ENCODE assay signal across 16 mouse cellular contexts in the genomic region with DNA sequence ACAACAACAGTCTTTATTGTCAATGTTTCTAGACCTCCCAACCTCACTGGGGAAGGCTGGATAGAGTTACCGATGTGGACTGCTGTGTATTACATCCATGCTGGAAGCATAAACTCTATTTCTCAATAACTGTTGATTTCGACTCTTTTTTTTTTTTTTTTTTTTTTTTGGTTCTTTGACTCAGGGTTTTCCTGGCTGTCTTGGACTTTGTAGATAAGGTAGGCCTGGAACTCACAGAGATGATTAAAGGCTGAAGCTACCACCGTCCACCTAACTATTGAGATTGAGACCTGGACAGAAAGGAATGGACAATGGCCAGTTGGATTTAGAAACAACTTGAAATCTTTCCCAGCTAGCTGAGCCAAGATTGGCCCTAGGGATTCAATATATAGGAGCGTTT. TPM values are rescaled to one million over a fixed set of nuclear protein-coding genes. Genes with fewer than 3 reads are reported as not detected.
A peak's percentile ranks its signal among the peaks of the same experiment; 100 is the strongest.
DNase-seq lines count a peak whose midpoint lies in the region; ATAC-seq and TF ChIP-seq lines count a peak whose summit lies in the region.
"Had no signal": no experiment of that assay in that cellular context is flagged by ENCODE, and none has a peak within 500 bp of the region (broad histone marks: within the 10 kb centered on the region; RNA-seq: fewer than 3 reads in every experiment).

No protein-coding gene starts in this region.

- peaks cover 28% of the 10 kb centered on the region for H3K36me3 ChIP-seq in heart, embryonic 13.5 days
- peaks cover 24% of the 10 kb centered on the region for H3K36me3 ChIP-seq in heart, adult 2 months (ENCODE audit: control insufficient read depth, insufficient read depth, low read length)
- H3K36me3 ChIP-seq in midbrain, embryonic 14.5 days (ENCODE audit: control insufficient read depth, insufficient read depth, low read length): peaks cover 20% of the 10 kb centered on the region
- peaks cover 14% of the 10 kb centered on the region for H3K36me3 ChIP-seq in midbrain, embryonic 16.5 days (ENCODE audit: control insufficient read depth, insufficient read depth, low read length)
- H3K36me3 ChIP-seq in liver, postnatal 0 days (replicated peaks; ENCODE audit: insufficient read depth, low read length): peaks cover 26% of the 10 kb centered on the region

- H3K9me3 ChIP-seq in heart, embryonic 13.5 days: no peaks in the 10 kb centered on the region
- H3K9me3 ChIP-seq in midbrain, embryonic 14.5 days (ENCODE audit: control insufficient read depth, low read length): no peaks in the 10 kb centered on the region
- H3K9me3 ChIP-seq in midbrain, embryonic 16.5 days (replicated peaks; ENCODE audit: control insufficient read depth, low read length, poor library complexity, severe bottlenecking): no peaks in the 10 kb centered on the region
- H3K9me3 ChIP-seq in liver, postnatal 0 days (ENCODE audit: low read length): no peaks in the 10 kb centered on the region
- H3K9me3 ChIP-seq: megakaryocyte, embryonic 14.5 days had no signal

- TF ChIP-seq CTCF in heart, adult 2 months (IDR thresholded peaks at IDR 0.05): no peak
- no peak for TF ChIP-seq CTCF in liver, postnatal 0 days (IDR thresholded peaks at IDR 0.05; ENCODE audit: low read depth)

- H3K27ac ChIP-seq in heart, embryonic 13.5 days (replicated peaks): no peak overlapping the region
- H3K27ac ChIP-seq in heart, adult 2 months: no peak overlapping the region
- no peak overlapping the region for H3K27ac ChIP-seq in midbrain, embryonic 14.5 days (replicated peaks; ENCODE audit: low read depth, low read length)
- H3K27ac ChIP-seq in midbrain, embryonic 16.5 days (ENCODE audit: low read length): no peak overlapping the region
- peak overlapping the region; percentile 99 for H3K27ac ChIP-seq in liver, postnatal 0 days (ENCODE audit: low read depth)

- no peak for ATAC-seq in heart, embryonic 13.5 days (ENCODE audit: extremely low read depth, insufficient number of reproducible peaks, low FRiP score, low TSS enrichment)
- no peak for ATAC-seq in midbrain, embryonic 14.5 days (ENCODE audit: low FRiP score, low TSS enrichment)
- no peak for ATAC-seq in midbrain, embryonic 16.5 days
- no peak for ATAC-seq in liver, postnatal 0 days
- ATAC-seq: activated CD4-positive, CD25-positive, alpha-beta regulatory T cell, adult 4 months had no signal

- TF ChIP-seq EP300 in heart, adult 2 months (IDR thresholded peaks at IDR 0.05; ENCODE audit: insufficient read depth, low read depth, low read length): no peak
- peak; percentile 49; the same call in 1 of the 2 replicates for TF ChIP-seq EP300 in liver, postnatal 0 days (IDR thresholded peaks at IDR 0.05; ENCODE audit: low read depth)

- peaks cover 28% of the 10 kb centered on the region for H3K4me1 ChIP-seq in heart, embryonic 13.5 days
- H3K4me1 ChIP-seq in heart, adult 2 months (ENCODE audit: control insufficient read depth, insufficient read depth, low read length): peaks cover 6% of the 10 kb centered on the region
- peaks cover 4% of the 10 kb centered on the region for H3K4me1 ChIP-seq in midbrain, embryonic 14.5 days (ENCODE audit: control insufficient read depth, insufficient read depth, low read length)
- peaks cover 8% of the 10 kb centered on the region for H3K4me1 ChIP-seq in midbrain, embryonic 16.5 days (ENCODE audit: control insufficient read depth, insufficient read depth, low read length)
- peaks cover 31% of the 10 kb centered on the region for H3K4me1 ChIP-seq in liver, postnatal 0 days (ENCODE audit: insufficient read depth)

- H3K9ac ChIP-seq in heart, embryonic 13.5 days: no peak overlapping the region
- no peak overlapping the region for H3K9ac ChIP-seq in heart, adult 2 months (ENCODE audit: low read depth, low read length)
- no peak overlapping the region for H3K9ac ChIP-seq in midbrain, embryonic 14.5 days (replicated peaks; ENCODE audit: low read length)
- H3K9ac ChIP-seq in midbrain, embryonic 16.5 days (ENCODE audit: low read depth, low read length): no peak overlapping the region
- peak overlapping the region; percentile 100; the same call in 1 of the 2 replicates for H3K9ac ChIP-seq in liver, postnatal 0 days (replicated peaks)

- no peaks in the 10 kb centered on the region; the same call in 1 of the 2 replicates for H3K79me2 ChIP-seq in heart, adult 2 months (replicated peaks; ENCODE audit: control insufficient read depth, insufficient read depth, low read length)

- intact Hi-C loops in heart, adult 2 months (cut with DNase I): loop anchor here (5.0 kb wide), 1 partner anchor 157 kb away; no protein-coding TSS in a partner anchor

- WGBS in heart, embryonic 13.5 days: 84% methylated on average over 4 of the region's 4 CpGs
- 77% methylated on average over 4 of the region's 4 CpGs for WGBS in heart, adult 2 months
- 97% methylated on average over 4 of the region's 4 CpGs for WGBS in midbrain, embryonic 14.5 days
- 96% methylated on average over 4 of the region's 4 CpGs for WGBS in midbrain, embryonic 16.5 days
- 62% methylated on average over 4 of the region's 4 CpGs for WGBS in liver, postnatal 0 days (ENCODE audit: insufficient replicate concordance)

- no peak for DNase-seq in heart, adult 2 months
- DNase-seq in midbrain, embryonic 14.5 days: no peak
- peak; percentile 47 for DNase-seq in adipocyte (ENCODE audit: low spot score)
- no peak for DNase-seq in liver, postnatal 0 days
- no peak for DNase-seq in thymus, postnatal 0 days (ENCODE audit: low spot score)
- DNase-seq in spleen, postnatal 14 days (ENCODE audit: low spot score in 2 of 2): no peak
- DNase-seq: B cell, adult 2 months; cerebellum, adult 11 months; kidney, adult 8-10 months; lung, adult 2 months; right cerebral cortex, postnatal 4 days had no signal

- H3K4me3 ChIP-seq in heart, embryonic 13.5 days: 0 out of 2 replicates have a peak overlapping the region, but pooled peaks have one; percentile 98
- no peak overlapping the region for H3K4me3 ChIP-seq in heart, adult 2 months
- no peak overlapping the region for H3K4me3 ChIP-seq in midbrain, embryonic 14.5 days (replicated peaks; ENCODE audit: low read depth, low read length)
- H3K4me3 ChIP-seq in midbrain, embryonic 16.5 days (ENCODE audit: low read depth, low read length): no peak overlapping the region
- H3K4me3 ChIP-seq in liver, postnatal 0 days (ENCODE audit: low read depth, low read length): no peak overlapping the region; the same call in 1 of the 2 replicates

- peak overlapping the region; percentile 83 for H3K4me2 ChIP-seq in heart, embryonic 13.5 days
- peak overlapping the region; percentile 42; the same call in 1 of the 2 replicates for H3K4me2 ChIP-seq in midbrain, embryonic 14.5 days (ENCODE audit: low read length)
- H3K4me2 ChIP-seq in midbrain, embryonic 16.5 days (ENCODE audit: low read length): no peak overlapping the region
- peak overlapping the region; percentile 63; the same call in 1 of the 2 replicates for H3K4me2 ChIP-seq in liver, postnatal 0 days (ENCODE audit: low read depth, low read length)

- TF ChIP-seq POLR2A in heart, adult 2 months (IDR thresholded peaks at IDR 0.05; ENCODE audit: insufficient read depth, low read depth, low read length): no peak

- no peaks in the 10 kb centered on the region for H3K27me3 ChIP-seq in heart, embryonic 13.5 days (replicated peaks)
- H3K27me3 ChIP-seq in heart, adult 2 months (ENCODE audit: control insufficient read depth, insufficient read depth, low read length): no peaks in the 10 kb centered on the region
- no peaks in the 10 kb centered on the region for H3K27me3 ChIP-seq in midbrain, embryonic 14.5 days (ENCODE audit: control insufficient read depth, insufficient read depth, low read length)
- no peaks in the 10 kb centered on the region for H3K27me3 ChIP-seq in midbrain, embryonic 16.5 days (ENCODE audit: control insufficient read depth, insufficient read depth, low read depth, low read length)
- H3K27me3 ChIP-seq in liver, postnatal 0 days (ENCODE audit: insufficient read depth, low read length): no peaks in the 10 kb centered on the region
- H3K27me3 ChIP-seq: megakaryocyte, embryonic 14.5 days had no signal

RNA-seq across cellular contexts. Expression of gene Srsf5, which starts 1.1 kb away (rescaled TPM):
- polyA plus RNA-seq in heart, embryonic 13.5 days (2015; fragmentation: Nextera tagmentation; extraction: Ambion mirVana): 328 and 339 TPM in 2 replicates
- total RNA-seq in heart, adult 2 months (2021): 100 to 1,000 TPM; 115 to 126 TPM
- polyA plus RNA-seq in heart, adult 2 months (2012; rRNA removed): 217 and 259 TPM in 2 replicates
- polyA plus RNA-seq in midbrain, embryonic 14.5 days (2014; fragmentation: Nextera tagmentation; extraction: Ambion mirVana): 283 and 294 TPM in 2 replicates
- polyA plus RNA-seq in midbrain, embryonic 16.5 days (2015; fragmentation: Nextera tagmentation; extraction: Ambion mirVana): 426 and 452 TPM in 2 replicates
- 249 and 270 TPM in 2 replicates for polyA plus RNA-seq in liver, postnatal 0 days (2015; fragmentation: Nextera tagmentation; extraction: Ambion mirVana)
- polyA plus RNA-seq in thymus, postnatal 0 days (2015; fragmentation: Nextera tagmentation; extraction: Ambion mirVana): 655 and 689 TPM in 2 replicates

RNA-seq across cellular contexts. Expression of gene Slc10a1, which starts 24.3 kb away (rescaled TPM):
- 0.47 and 0.61 TPM in 2 replicates for polyA plus RNA-seq in heart, embryonic 13.5 days (2015; fragmentation: Nextera tagmentation; extraction: Ambion mirVana)
- not detected for total RNA-seq in heart, adult 2 months (2021)
- polyA plus RNA-seq in heart, adult 2 months (2012; rRNA removed): 0.61 TPM in 1 of 2 replicates, not detected in the other
- polyA plus RNA-seq in midbrain, embryonic 14.5 days (2014; fragmentation: Nextera tagmentation; extraction: Ambion mirVana): 0.49 and 0.50 TPM in 2 replicates
- 0.45 and 0.56 TPM in 2 replicates for polyA plus RNA-seq in midbrain, embryonic 16.5 days (2015; fragmentation: Nextera tagmentation; extraction: Ambion mirVana)
- polyA plus RNA-seq in liver, postnatal 0 days (2015; fragmentation: Nextera tagmentation; extraction: Ambion mirVana): 500 and 502 TPM in 2 replicates
- 0.36 and 0.59 TPM in 2 replicates for polyA plus RNA-seq in thymus, postnatal 0 days (2015; fragmentation: Nextera tagmentation; extraction: Ambion mirVana)
- total RNA-seq: left cerebral cortex, postnatal 10 days had no signal

Comparison
In these comparisons a context has a peak if more than half of its experiments do, and no peak if none do; other contexts are left out.
1. RNA of gene Slc10a1, which starts 24.3 kb away (polyA plus RNA-seq): 500 to 502 TPM in liver, postnatal 0 days; 0.36 to 0.59 TPM in thymus, postnatal 0 days, 0.49 to 0.50 TPM in midbrain, embryonic 14.5 days, 0.47 to 0.61 TPM in heart, embryonic 13.5 days, 0.45 to 0.56 TPM in midbrain, embryonic 16.5 days and 0.61 TPM in heart, adult 2 months; every median in the first group is over 100 times any median in the second.